Mouse (Mus musculus) small intestine, adult 2 months (tissue): Measurements from ENCODE around the gene Pgc. TPM values are rescaled to one million over a fixed set of nuclear protein-coding genes. Genes with fewer than 3 reads are reported as not detected.
A peak's percentile ranks its signal among the peaks of the same experiment; 100 is the strongest.

Experiments used
- H3K27ac ChIP-seq: fragments of 200-500 bp; 2 replicates; pipeline ENCODE4 v1.5.1; 2012; ENCODE audit warnings: low read depth, low read length, control low read depth, inconsistent platforms; ENCODE audit not compliant: insufficient read depth
- H3K27me3 ChIP-seq: fragments of 200-500 bp; 2 replicates; pipeline ENCODE4 v1.6.1; 2012; ENCODE audit warnings: mild to moderate bottlenecking, moderate library complexity, low read length, inconsistent platforms; ENCODE audit not compliant: control insufficient read depth, insufficient read depth
- H3K36me3 ChIP-seq: fragments of 200-500 bp; 2 replicates; pipeline ENCODE4 v1.6.1; 2012; ENCODE audit warnings: mild to moderate bottlenecking, low read length, control low read depth, inconsistent platforms; ENCODE audit not compliant: control insufficient read depth, insufficient read depth
- H3K4me1 ChIP-seq: fragments of 200-500 bp; 2 replicates; pipeline ENCODE4 v1.6.1; 2012; ENCODE audit warnings: low read length, inconsistent platforms, mixed read lengths; ENCODE audit not compliant: control insufficient read depth, insufficient read depth, insufficient read length
- H3K4me3 ChIP-seq: fragments of 200-500 bp; 2 replicates; pipeline ENCODE4 v1.5.1; 2012; ENCODE audit warnings: low read depth, mild to moderate bottlenecking, control low read depth, inconsistent platforms, low read length, moderate library complexity
- CTCF ChIP-seq: fragments of 200-500 bp; IDR thresholded peaks from 2 replicates; pipeline ENCODE4 v1.5.1; 2012; ENCODE audit warnings: low read depth, mild to moderate bottlenecking, control low read depth, inconsistent platforms, low read length, moderate library complexity, mixed read lengths; ENCODE audit not compliant: insufficient replicate concordance, insufficient read length; ENCODE audit errors: extremely low read depth
- POLR2A ChIP-seq: fragments of 200-500 bp; IDR thresholded peaks from 2 replicates; pipeline ENCODE4 v1.6.1; 2012; ENCODE audit warnings: low read depth, mild to moderate bottlenecking, control low read depth, inconsistent platforms, low read length, moderate library complexity
- WGBS: fragments of 180-500 bp; shearing (Covaris S2); methylation state at CpG from one replicate; pipeline ENCODE4 v1.1.7; 2018; 5-methylcytosine and 5-hydroxymethylcytosine counted together
- polyA plus RNA-seq: library from polyadenylated mRNA; depleted of rRNA; stranded (reverse); fragments of >200 nt; gene quantifications from 2 replicates; pipeline ENCODE4 v1.2.3, GENCODE M21; 2012

Gene Pgc
- polyA plus RNA-seq, 1 experiment: 12.3 TPM

- H3K27me3 ChIP-seq: no peaks in the 10 kb centered on the region
- H3K4me1 ChIP-seq: peaks cover 2% of the 10 kb centered on the region; the same call in 1 of the 2 replicates
- under 1% methylated on average over 23 of the region's 23 CpGs for WGBS
- TF ChIP-seq CTCF (no peak), POLR2A (no peak)
- H3K27ac ChIP-seq: no peak overlapping the region
- H3K4me3 ChIP-seq: peak overlapping the region; percentile 86
- peaks cover 2% of the 10 kb centered on the region; the same call in 1 of the 2 replicates for H3K36me3 ChIP-seq
Measured at GRCm38 (mm10) chr17:47695337-47695710, 31.3 kb upstream of the Pgc start.

- H3K36me3 ChIP-seq: peaks cover 4% of the 10 kb centered on the region; the same call in 1 of the 2 replicates
- no peaks in the 10 kb centered on the region for H3K27me3 ChIP-seq
- TF ChIP-seq CTCF: no peak
- TF ChIP-seq POLR2A: no peak
- peaks cover 2% of the 10 kb centered on the region; the same call in 1 of the 2 replicates for H3K4me1 ChIP-seq
- no peak overlapping the region for H3K27ac ChIP-seq
- no peak overlapping the region for H3K4me3 ChIP-seq
- 91% methylated on average over 10 of the region's 10 CpGs for WGBS
Measured at GRCm38 (mm10) chr17:47698156-47698555, 28.5 kb upstream of the Pgc start.

- WGBS: 74% methylated on average over 2 of the region's 2 CpGs
- no peak overlapping the region for H3K27ac ChIP-seq
Measured at GRCm38 (mm10) chr17:47699055-47699454, 27.6 kb upstream of the Pgc start.

GRCm38 (mm10) chr17:47701793-47702192 is 24.8 kb upstream of the Pgc start:
- Histone ChIP-seq H3K27me3 (no peaks in the 10 kb centered on the region), H3K27ac (no peak overlapping the region), H3K4me1 (no peaks in the 10 kb centered on the region; the same call in 1 of the 2 replicates), H3K36me3 (peaks cover 4% of the 10 kb centered on the region; the same call in 1 of the 2 replicates), H3K4me3 (no peak overlapping the region)
- TF ChIP-seq CTCF (no peak), POLR2A (no peak)
- 88% methylated on average over 9 of the region's 9 CpGs for WGBS

More at GRCm38 (mm10) chr17:47699055-47699454, 27.6 kb upstream of the Pgc start:
- Histone ChIP-seq H3K4me1 (peaks cover 2% of the 10 kb centered on the region; the same call in 1 of the 2 replicates), H3K27me3 (no peaks in the 10 kb centered on the region), H3K36me3 (peaks cover 4% of the 10 kb centered on the region; the same call in 1 of the 2 replicates), H3K4me3 (no peak overlapping the region)
- TF ChIP-seq CTCF: no peak
- TF ChIP-seq POLR2A: no peak

GRCm38 (mm10) chr17:47702548-47703345 is 23.9 kb upstream of the Pgc start:
- H3K4me1 ChIP-seq: peaks cover 1% of the 10 kb centered on the region; the same call in 1 of the 2 replicates
- no peak overlapping the region for H3K4me3 ChIP-seq
- H3K27ac ChIP-seq: no peak overlapping the region
- peaks cover 4% of the 10 kb centered on the region; the same call in 1 of the 2 replicates for H3K36me3 ChIP-seq
- no peaks in the 10 kb centered on the region for H3K27me3 ChIP-seq
- TF ChIP-seq CTCF: no peak
- no peak for TF ChIP-seq POLR2A
- WGBS: 79% methylated on average over 28 of the region's 28 CpGs

GRCm38 (mm10) chr17:47703556-47703955 is 23.1 kb upstream of the Pgc start:
- TF ChIP-seq POLR2A (no peak), CTCF (no peak)
- H3K36me3 ChIP-seq: peaks cover 4% of the 10 kb centered on the region; the same call in 1 of the 2 replicates
- peaks cover 7% of the 10 kb centered on the region; the same call in 1 of the 2 replicates for H3K4me1 ChIP-seq
- H3K27ac ChIP-seq: no peak overlapping the region
- 74% methylated on average over 20 of the region's 20 CpGs for WGBS
- no peaks in the 10 kb centered on the region for H3K27me3 ChIP-seq
- no peak overlapping the region for H3K4me3 ChIP-seq

- Histone ChIP-seq H3K36me3 (peaks cover 2% of the 10 kb centered on the region; the same call in 1 of the 2 replicates), H3K27me3 (no peaks in the 10 kb centered on the region), H3K4me3 (no peak overlapping the region), H3K27ac (no peak overlapping the region), H3K4me1 (peaks cover 7% of the 10 kb centered on the region; the same call in 1 of the 2 replicates)
- WGBS: 90% methylated on average over 4 of the region's 4 CpGs
- TF ChIP-seq POLR2A (no peak), CTCF (no peak)
Measured at GRCm38 (mm10) chr17:47704692-47705091, 21.9 kb upstream of the Pgc start.
